Mouse (Mus musculus) MEL (cell line): ENCODE data around the gene Akr1c14.
A peak's percentile ranks its signal among the peaks of the same experiment; 100 is the strongest.

Source experiments
- CTCF ChIP-seq, 3 experiments: IDR thresholded peaks in 2 of 3; conservative IDR thresholded peaks in 1 of 3; 2 replicates each; pipeline ENCODE4 v1.5.1; 2011 to 2012; ENCODE audit warnings: low read length in 3 of 3, low read depth in 2 of 3, mild to moderate bottlenecking in 2 of 3, improper control_type of control experiment in 1 of 3, inconsistent platforms in 1 of 3, mixed read lengths in 1 of 3, moderate library complexity in 1 of 3; ENCODE audit not compliant: control insufficient read depth in 1 of 3, insufficient read depth in 1 of 3, poor library complexity in 1 of 3, severe bottlenecking in 1 of 3
- EP300 ChIP-seq, 2 experiments: IDR thresholded peaks; 2 replicates each; pipeline ENCODE4 v1.6.1; 2011; ENCODE audit warnings: improper control_type of control experiment in 2 of 2, low read length in 2 of 2, low read depth in 1 of 2, mild to moderate bottlenecking in 1 of 2
- HCFC1 ChIP-seq: IDR thresholded peaks from 2 replicates; pipeline ENCODE4 v1.6.1; 2012; ENCODE audit warnings: low read depth, mild to moderate bottlenecking, inconsistent platforms, low read length, improper control_type of control experiment, moderate library complexity
- JUND ChIP-seq: IDR thresholded peaks from 2 replicates; pipeline ENCODE4 v1.6.1; 2011; ENCODE audit warnings: low read depth, mild to moderate bottlenecking, improper control_type of control experiment, low read length
- MAFK ChIP-seq: IDR thresholded peaks from 2 replicates; pipeline ENCODE4 v1.6.1; 2011; ENCODE audit warnings: low read depth, mild to moderate bottlenecking, low read length, improper control_type of control experiment, borderline replicate concordance
- NELFE ChIP-seq: IDR thresholded peaks from 2 replicates; pipeline ENCODE4 v1.6.1; 2011; ENCODE audit warnings: low read depth, low read length, improper control_type of control experiment
- POLR2A ChIP-seq, 2 experiments: IDR thresholded peaks; 2 replicates each; pipeline ENCODE4 v1.6.1; 2011 to 2012; ENCODE audit warnings: low read length in 2 of 2, mild to moderate bottlenecking in 2 of 2, control low read depth in 1 of 2, improper control_type of control experiment in 1 of 2, low read depth in 1 of 2, moderate library complexity in 1 of 2; ENCODE audit not compliant: control insufficient read depth in 1 of 2, insufficient read depth in 1 of 2, poor library complexity in 1 of 2
- POLR2AphosphoS2 ChIP-seq: IDR thresholded peaks from 2 replicates; pipeline ENCODE4 v1.6.1; 2011; ENCODE audit warnings: low read length, improper control_type of control experiment
- RAD21 ChIP-seq: IDR thresholded peaks from 2 replicates; pipeline ENCODE4 v1.6.1; 2011; ENCODE audit warnings: mild to moderate bottlenecking, low read depth, low read length, improper control_type of control experiment
- TAL1 ChIP-seq: IDR thresholded peaks from 2 replicates; pipeline ENCODE4 v1.6.1; 2012; ENCODE audit warnings: mild to moderate bottlenecking, inconsistent platforms, low read length, moderate library complexity, mixed read lengths
- TCF12 ChIP-seq: IDR thresholded peaks from 2 replicates; pipeline ENCODE4 v1.6.1; 2014; ENCODE audit warnings: low read depth, mild to moderate bottlenecking, inconsistent platforms, low read length, improper control_type of control experiment, moderate library complexity
- ZC3H11A ChIP-seq: IDR thresholded peaks from 2 replicates; pipeline ENCODE4 v1.6.1; 2012; ENCODE audit warnings: low read depth, mild to moderate bottlenecking, inconsistent platforms, low read length, improper control_type of control experiment

DNA sequence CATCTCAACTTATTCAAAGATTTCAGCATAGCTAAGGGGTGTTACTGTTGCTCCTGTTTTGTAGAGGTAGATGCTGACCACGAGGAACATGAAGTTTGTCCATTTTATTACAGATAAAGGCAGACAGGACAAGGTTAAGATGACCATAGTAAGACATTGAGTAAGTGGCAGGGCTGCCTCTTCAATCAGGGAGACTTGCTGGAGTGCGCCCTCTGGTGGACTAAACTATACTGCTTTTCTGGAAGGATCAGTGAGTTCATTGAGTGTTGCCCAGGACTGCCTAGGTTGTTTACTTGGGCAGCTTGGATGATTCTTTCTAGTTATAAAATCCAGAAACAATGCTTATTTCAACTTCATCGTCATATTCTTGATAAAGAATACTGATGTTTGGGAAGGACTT lies 47.1 kb upstream of the Akr1c14 start:
- TF ChIP-seq NELFE (no peak), CTCF (IDR thresholded peaks at IDR 0.05 in 2 of 3, conservative IDR thresholded peaks at IDR 0.05 in 1 of 3; ENCODE audit: control insufficient read depth in 1 of 3, insufficient read depth in 1 of 3, low read depth in 2 of 3, low read length in 3 of 3, poor library complexity in 1 of 3, severe bottlenecking in 1 of 3) (peak; percentile 68 to 81 (median 76)), TCF12 (no peak), POLR2AphosphoS2 (no peak), EP300 (IDR thresholded peaks at IDR 0.05; ENCODE audit: low read depth in 1 of 2, low read length in 2 of 2) (no peak), ZC3H11A (peak; percentile 48), JUND (no peak), HCFC1 (no peak), TAL1 (no peak), RAD21 (peak; percentile 62), MAFK (no peak), POLR2A (IDR thresholded peaks at IDR 0.05; ENCODE audit: control insufficient read depth in 1 of 2, insufficient read depth in 1 of 2, low read depth in 1 of 2, low read length in 2 of 2, poor library complexity in 1 of 2) (no peak)
